Mouse (Mus musculus): ENCODE measurements around the gene Srcin1.

Srcin1 gene

GRCm38 (mm10) chr11:97509058-97509457 is 66.9 kb downstream of the Srcin1 start:
- DNase-seq (ENCODE audit: low read depth, low spot score): no peak

GRCm38 (mm10) chr11:97508198-97508597 is 67.8 kb downstream of the Srcin1 start:
- DNase-seq (ENCODE audit: low read depth, low spot score): no peak

GRCm38 (mm10) chr11:97506331-97506730 is 69.7 kb downstream of the Srcin1 start:
- DNase-seq (ENCODE audit: low read depth, low spot score): no peak

- no peak for DNase-seq (ENCODE audit: low read depth, low spot score)
These were observed 70.2 kb downstream of the Srcin1 start for GRCm38 (mm10) chr11:97505784-97506183.

- no peak for DNase-seq (ENCODE audit: low read depth, low spot score)
These were observed 73.1 kb downstream of the Srcin1 start for GRCm38 (mm10) chr11:97502846-97503245.

GRCm38 (mm10) chr11:97502383-97502782 is 73.6 kb downstream of the Srcin1 start:
- no peak for DNase-seq (ENCODE audit: low read depth, low spot score)

GRCm38 (mm10) chr11:97500720-97501448 is 75.1 kb downstream of the Srcin1 start:
- DNase-seq (ENCODE audit: low read depth, low spot score): no peak

GRCm38 (mm10) chr11:97499865-97500719 is 75.9 kb downstream of the Srcin1 start, which contains the start of gene 4933428G20Rik:
Gene 4933428G20Rik, minus strand, starts transcription at chr11:97500340.
- DNase-seq (ENCODE audit: low read depth, low spot score): no peak

GRCm38 (mm10) chr11:97497543-97497942 is 78.4 kb downstream of the Srcin1 start:
- no peak for DNase-seq (ENCODE audit: low read depth, low spot score)

- DNase-seq (ENCODE audit: low read depth, low spot score): no peak
These were observed 83.2 kb downstream of the Srcin1 start for GRCm38 (mm10) chr11:97492836-97493235.

GRCm38 (mm10) chr11:97491640-97492039 is 84.3 kb downstream of the Srcin1 start:
- DNase-seq (ENCODE audit: low read depth, low spot score): no peak

- DNase-seq (ENCODE audit: low read depth, low spot score): peak; percentile 37
These were observed 86.2 kb downstream of the Srcin1 start for GRCm38 (mm10) chr11:97489589-97490324.

GRCm38 (mm10) chr11:97487656-97488055 is 88.3 kb downstream of the Srcin1 start:
- DNase-seq (ENCODE audit: low read depth, low spot score): no peak

GRCm38 (mm10) chr11:97485661-97486060 is 90.3 kb downstream of the Srcin1 start:
- DNase-seq (ENCODE audit: low read depth, low spot score): no peak

GRCm38 (mm10) chr11:97479824-97480223 is 96.2 kb downstream of the Srcin1 start:
- no peak for DNase-seq (ENCODE audit: low read depth, low spot score)

- DNase-seq (ENCODE audit: low read depth, low spot score): no peak
These were observed 96.9 kb downstream of the Srcin1 start for GRCm38 (mm10) chr11:97479085-97479484.

- no peak for DNase-seq (ENCODE audit: low read depth, low spot score)
These were observed 97.6 kb downstream of the Srcin1 start for GRCm38 (mm10) chr11:97478345-97478744.

GRCm38 (mm10) chr11:97477431-97477830 is 98.6 kb downstream of the Srcin1 start:
- DNase-seq (ENCODE audit: low read depth, low spot score): no peak

- peak; percentile 40 for DNase-seq (ENCODE audit: low read depth, low spot score)
These were observed 99.5 kb downstream of the Srcin1 start for GRCm38 (mm10) chr11:97476334-97477095.

GRCm38 (mm10) chr11:97471276-97471675 is 104.7 kb downstream of the Srcin1 start:
- DNase-seq (ENCODE audit: low read depth, low spot score): no peak

- DNase-seq (ENCODE audit: low read depth, low spot score): no peak
These were observed 106.2 kb downstream of the Srcin1 start for GRCm38 (mm10) chr11:97469828-97470227.
